Mouse (Mus musculus) CH12.LX (cell line): ENCODE data around the gene Egln1. TPM values are rescaled to one million over a fixed set of nuclear protein-coding genes. Genes with fewer than 3 reads are reported as not detected.

Source experiments
- DNase-seq: peaks from one replicate; pipeline ENCODE4 v3.0.0-alpha.2; 2013; ENCODE audit errors: extremely low read depth
- H3K27ac ChIP-seq: 2 replicates; pipeline ENCODE4 v1.5.1; 2012; ENCODE audit warnings: low read depth, mild to moderate bottlenecking, control low read depth, moderate library complexity; ENCODE audit not compliant: insufficient read depth
- H3K27me3 ChIP-seq: replicated peaks from 2 replicates; pipeline ENCODE3; 2012; ENCODE audit warnings: inconsistent platforms
- H3K36me3 ChIP-seq, 2 experiments: replicated peaks in 1 of 2; 2 replicates each; pipeline versions ENCODE3 to v1.6.1; 2012; ENCODE audit warnings: inconsistent platforms in 1 of 2, low read length in 1 of 2, mild to moderate bottlenecking in 1 of 2, mixed read lengths in 1 of 2, moderate library complexity in 1 of 2; ENCODE audit not compliant: control insufficient read depth in 1 of 2, insufficient read depth in 1 of 2
- H3K4me1 ChIP-seq, 2 experiments: 2 replicates each; pipeline ENCODE4 v1.6.1; 2012; ENCODE audit warnings: inconsistent platforms in 1 of 2, moderate library complexity in 1 of 2; ENCODE audit not compliant: insufficient read depth in 2 of 2, control insufficient read depth in 1 of 2
- H3K4me2 ChIP-seq: 2 replicates; pipeline ENCODE4 v1.6.1; 2012; ENCODE audit warnings: low read depth, mild to moderate bottlenecking, control low read depth; ENCODE audit not compliant: poor library complexity, insufficient read depth, severe bottlenecking
- H3K4me3 ChIP-seq, 3 experiments: fragments of 150-350 bp in 1 of 3; sonication (generic) in 1 of 3; replicated peaks in 1 of 3; 2 replicates each; pipeline versions ENCODE3 to v1.5.1; 2011 to 2012; ENCODE audit warnings: low read depth in 2 of 3, low read length in 2 of 3, mild to moderate bottlenecking in 2 of 3, moderate library complexity in 2 of 3, control low read depth in 1 of 3, improper control_type of control experiment in 1 of 3, inconsistent platforms in 1 of 3, mixed read lengths in 1 of 3; ENCODE audit not compliant: poor library complexity in 1 of 3
- H3K79me2 ChIP-seq: replicated peaks from 2 replicates; pipeline ENCODE4 v1.6.1; 2012; ENCODE audit warnings: mild to moderate bottlenecking, moderate library complexity; ENCODE audit not compliant: control insufficient read depth, poor library complexity, insufficient read depth, severe bottlenecking; ENCODE audit errors: extremely low read depth
- H3K9ac ChIP-seq: 2 replicates; pipeline ENCODE4 v1.6.1; 2012; ENCODE audit warnings: low read depth, mild to moderate bottlenecking, control low read depth, moderate library complexity; ENCODE audit not compliant: insufficient read depth
- H3K9me3 ChIP-seq: replicated peaks from 2 replicates; pipeline ENCODE3; 2012; ENCODE audit warnings: low read length, inconsistent platforms, mixed read lengths
- CHD1 ChIP-seq: IDR thresholded peaks from 2 replicates; pipeline ENCODE4 v1.6.1; 2012; ENCODE audit warnings: low read depth, low read length, improper control_type of control experiment, inconsistent platforms
- GABPA ChIP-seq: IDR thresholded peaks from 2 replicates; pipeline ENCODE4 v1.6.1; 2012; ENCODE audit warnings: low read depth, low read length, improper control_type of control experiment, inconsistent platforms; ENCODE audit not compliant: insufficient replicate concordance
- HCFC1 ChIP-seq: IDR thresholded peaks from 2 replicates; pipeline ENCODE4 v1.6.1; 2012; ENCODE audit warnings: low read depth, mild to moderate bottlenecking, inconsistent platforms, low read length, improper control_type of control experiment
- IRF4 ChIP-seq: IDR thresholded peaks from 2 replicates; pipeline ENCODE4 v1.6.1; 2014; ENCODE audit warnings: low read depth, mild to moderate bottlenecking, inconsistent platforms, low read length, improper control_type of control experiment
- JUND ChIP-seq: conservative IDR thresholded peaks from 2 replicates; pipeline ENCODE4 v1.6.1; 2011; ENCODE audit warnings: low read depth, low read length, improper control_type of control experiment
- MAFK ChIP-seq: IDR thresholded peaks from 2 replicates; pipeline ENCODE4 v1.6.1; 2011; ENCODE audit warnings: low read length, improper control_type of control experiment; ENCODE audit not compliant: insufficient replicate concordance
- MAX ChIP-seq: IDR thresholded peaks from 2 replicates; pipeline ENCODE4 v1.6.1; 2011; ENCODE audit warnings: low read length, improper control_type of control experiment
- MXI1 ChIP-seq: IDR thresholded peaks from 2 replicates; pipeline ENCODE4 v1.6.1; 2011; ENCODE audit warnings: mild to moderate bottlenecking, low read depth, low read length, improper control_type of control experiment
- NELFE ChIP-seq: IDR thresholded peaks from 2 replicates; pipeline ENCODE4 v1.6.1; 2011; ENCODE audit warnings: low read depth, low read length, improper control_type of control experiment
- PAX5 ChIP-seq: IDR thresholded peaks from 2 replicates; pipeline ENCODE4 v1.6.1; 2012; ENCODE audit warnings: low read length, inconsistent platforms, mixed read lengths
- POLR2A ChIP-seq: IDR thresholded peaks from 2 replicates; pipeline ENCODE4 v1.6.1; 2011; ENCODE audit warnings: low read depth, mild to moderate bottlenecking, improper control_type of control experiment, low read length
- POLR2AphosphoS2 ChIP-seq: IDR thresholded peaks from 2 replicates; pipeline ENCODE4 v1.6.1; 2011; ENCODE audit warnings: low read depth, low read length, improper control_type of control experiment
- RCOR1 ChIP-seq: conservative IDR thresholded peaks from 2 replicates; pipeline ENCODE4 v1.6.1; 2012; ENCODE audit warnings: low read depth, mild to moderate bottlenecking, inconsistent platforms, low read length, improper control_type of control experiment
- SIN3A ChIP-seq: IDR thresholded peaks from 2 replicates; pipeline ENCODE4 v1.6.1; 2012; ENCODE audit warnings: low read length, improper control_type of control experiment, inconsistent platforms
- SMC3 ChIP-seq: IDR thresholded peaks from 2 replicates; pipeline ENCODE4 v1.6.1; 2011; ENCODE audit warnings: low read depth, low read length, improper control_type of control experiment
- TBP ChIP-seq: conservative IDR thresholded peaks from 2 replicates; pipeline ENCODE4 v1.6.1; 2011; ENCODE audit warnings: low read depth, low read length, improper control_type of control experiment
- TCF12 ChIP-seq: IDR thresholded peaks from 2 replicates; pipeline ENCODE4 v1.6.1; 2014; ENCODE audit warnings: low read depth, mild to moderate bottlenecking, inconsistent platforms, low read length, improper control_type of control experiment
- UBTF ChIP-seq: IDR thresholded peaks from 2 replicates; pipeline ENCODE4 v1.6.1; 2012; ENCODE audit warnings: low read depth, mild to moderate bottlenecking, inconsistent platforms, low read length, improper control_type of control experiment, moderate library complexity
- USF1 ChIP-seq: IDR thresholded peaks from 2 replicates; pipeline ENCODE4 v1.6.1; 2014; ENCODE audit warnings: low read depth, mild to moderate bottlenecking, inconsistent platforms, low read length, improper control_type of control experiment
- ZKSCAN1 ChIP-seq: IDR thresholded peaks from 2 replicates; pipeline ENCODE4 v1.6.1; 2012; ENCODE audit warnings: low read depth, inconsistent platforms, low read length, improper control_type of control experiment, borderline replicate concordance
- ZNF384 ChIP-seq: IDR thresholded peaks from 2 replicates; pipeline ENCODE4 v1.6.1; 2012; ENCODE audit warnings: low read depth, low read length, improper control_type of control experiment, inconsistent platforms
- dilution Hi-C: fragments of 300-500 bp; cut with MboI; formaldehyde crosslinking; loops from 2 replicates; pipeline ENCODE4 v1.14.3; 2020; ENCODE audit warnings: low sequenced_read_pairs; ENCODE audit not compliant: extremely low pct_unique_long_range_greater_than_20kb, extremely low pct_ligation_motif_present
- in situ Hi-C: fragments of 300-500 bp; cut with MboI; formaldehyde crosslinking; loops from 3 replicates; pipeline ENCODE4 v1.14.3; 2019; ENCODE audit warnings: low sequenced_read_pairs, low pct_ligation_motif_present, low pct_unique_long_range_greater_than_20kb, mixed read lengths
- polyA plus RNA-seq: library from polyadenylated mRNA; unstranded; fragments of >175 nt; gene quantifications from 2 replicates; pipeline ENCODE4 v1.2.1, GENCODE M21; 2012; ENCODE audit warnings: low read depth; ENCODE audit not compliant: insufficient read length
- total RNA-seq, 2 experiments: library from RNA; depleted of rRNA; stranded (reverse); fragments of 300-350 nt in 1 of 2; fragments of >200 nt in 1 of 2; gene quantifications; 2 replicates each; pipeline ENCODE4 v1.2.3; 2012 to 2014

Gene Egln1
- total and polyA plus RNA-seq, 3 experiments = 19.0 to 34.7 (median 31.0) TPM

DNA sequence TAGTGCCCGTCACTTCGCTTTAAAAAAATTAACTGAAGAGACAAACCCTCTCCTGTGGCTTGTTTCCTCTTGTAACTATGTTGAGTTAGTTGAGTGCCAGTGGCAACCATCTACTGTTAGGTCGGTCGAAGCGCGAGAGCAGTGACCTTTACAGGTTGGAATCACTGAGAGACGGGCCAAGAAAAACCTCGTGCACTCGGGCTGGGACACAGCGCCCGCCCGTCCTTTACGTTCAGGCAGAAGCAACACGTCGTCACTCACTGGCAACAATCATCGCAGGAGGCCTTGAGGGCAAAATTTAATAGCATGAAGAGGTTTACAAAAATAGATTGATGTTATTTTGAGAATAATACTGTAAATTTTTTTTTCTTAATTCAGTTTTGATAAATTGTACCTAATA is 39.2 kb downstream of the Egln1 start:
- Histone ChIP-seq H3K79me2 (no peaks in the 10 kb centered on the region; the same call in 1 of the 2 replicates), H3K9me3 (peaks cover 4% of the 10 kb centered on the region), H3K4me2 (no peak overlapping the region), H3K4me3 (no peak overlapping the region), H3K4me1 (peaks cover 0 to 6% of the 10 kb centered on the region in 2 experiments; a peak in 1 of 4 replicates), H3K27me3 (no peaks in the 10 kb centered on the region), H3K36me3 (peaks cover 45 to 94% of the 10 kb centered on the region in 2 experiments), H3K27ac (no peak overlapping the region), H3K9ac (no peak overlapping the region)
- no peak for DNase-seq
- dilution Hi-C loops (no loop called here), in situ Hi-C loops (no loop called here)
- TF ChIP-seq MXI1 (no peak), ZNF384 (no peak), RCOR1 (no peak), SIN3A (no peak), SMC3 (no peak), CHD1 (no peak), MAX (no peak), NELFE (no peak), USF1 (no peak), HCFC1 (no peak), ZKSCAN1 (no peak), POLR2AphosphoS2 (no peak), MAFK (no peak), TCF12 (no peak), PAX5 (no peak), IRF4 (no peak), POLR2A (no peak), GABPA (no peak)

DNA sequence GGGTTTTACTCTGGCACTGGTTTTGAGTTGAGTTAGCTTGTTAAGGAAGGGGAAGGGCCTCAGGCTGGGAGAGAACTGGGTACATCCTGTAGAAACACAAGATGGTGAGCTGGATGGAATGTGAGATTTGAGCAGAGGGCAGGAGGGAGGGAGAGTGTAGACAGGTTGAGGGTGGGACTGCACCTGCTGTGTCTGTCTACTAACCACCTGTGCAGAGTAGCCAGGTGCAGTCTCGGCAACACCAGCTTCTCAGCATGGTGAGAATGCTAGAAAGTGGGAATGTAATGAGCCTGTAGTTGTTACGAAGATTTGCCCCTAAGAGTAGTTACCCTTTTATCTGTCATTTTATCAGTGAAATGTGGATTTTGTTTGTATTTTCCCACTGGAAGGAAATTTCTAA is 43.6 kb downstream of the Egln1 start:
- Histone ChIP-seq H3K4me2 (no peak overlapping the region), H3K4me3 (no peak overlapping the region), H3K79me2 (peaks cover 5% of the 10 kb centered on the region; the same call in 1 of the 2 replicates), H3K9ac (no peak overlapping the region), H3K27me3 (no peaks in the 10 kb centered on the region), H3K9me3 (no peaks in the 10 kb centered on the region), H3K27ac (no peak overlapping the region), H3K4me1 (peaks cover 5 to 17% of the 10 kb centered on the region in 2 experiments; a peak in 3 of 4 replicates), H3K36me3 (peaks cover 70 to 92% of the 10 kb centered on the region in 2 experiments)
- dilution Hi-C loops (no loop called here), in situ Hi-C loops (no loop called here)
- DNase-seq = no peak
- TF ChIP-seq ZNF384 (no peak), JUND (no peak), TBP (no peak), RCOR1 (no peak), IRF4 (no peak), SMC3 (no peak), GABPA (no peak), UBTF (no peak)
